Mouse (Mus musculus) forebrain, embryonic 11.5 days (tissue): Measurements from ENCODE around the gene 4933425L06Rik. TPM values are rescaled to one million over a fixed set of nuclear protein-coding genes. Genes with fewer than 3 reads are reported as not detected.

Source experiments
- ATAC-seq: fragments of 200-750 bp; cut with Nextera tagmentation; replicated peaks from 2 replicates; pipeline ENCODE4 v1.8.0; 2017; ENCODE audit warnings: moderate TSS enrichment; ENCODE audit not compliant: low FRiP score
- DNase-seq: peaks from one replicate; pipeline ENCODE4 v3.0.0-alpha.2; 2017; ENCODE audit warnings: low spot score
- H3K27ac ChIP-seq: fragments of 300-500 bp; sonication (generic); 2 replicates; pipeline ENCODE4 v1.5.1; 2014; ENCODE audit warnings: low read depth, low read length
- H3K27me3 ChIP-seq: fragments of 300-500 bp; sonication (generic); 2 replicates; pipeline ENCODE4 v1.6.1; 2014; ENCODE audit warnings: mild to moderate bottlenecking, low read length, mixed read lengths; ENCODE audit not compliant: control insufficient read depth, insufficient read depth
- H3K36me3 ChIP-seq: fragments of 300-500 bp; sonication (generic); 2 replicates; pipeline ENCODE4 v1.6.1; 2014; ENCODE audit warnings: mild to moderate bottlenecking, low read length, moderate library complexity, mixed read lengths; ENCODE audit not compliant: control insufficient read depth, insufficient read depth
- H3K4me1 ChIP-seq: fragments of 300-500 bp; sonication (generic); replicated peaks from 2 replicates; pipeline ENCODE4 v1.6.1; 2014; ENCODE audit warnings: low read length, mixed read lengths; ENCODE audit not compliant: control insufficient read depth, insufficient read depth
- H3K4me2 ChIP-seq: fragments of 300-500 bp; sonication (generic); 2 replicates; pipeline ENCODE4 v1.6.1; 2014; ENCODE audit warnings: low read depth, mild to moderate bottlenecking, low read length, moderate library complexity, mixed read lengths; ENCODE audit not compliant: severe bottlenecking
- H3K4me3 ChIP-seq: fragments of 300-500 bp; sonication (generic); 2 replicates; pipeline ENCODE4 v1.5.1; 2014; ENCODE audit warnings: low read depth, low read length
- H3K9ac ChIP-seq: fragments of 300-500 bp; sonication (generic); 2 replicates; pipeline ENCODE4 v1.6.1; 2014; ENCODE audit warnings: low read length
- H3K9me3 ChIP-seq: fragments of 300-500 bp; sonication (generic); 2 replicates; pipeline ENCODE4 v1.6.1; 2016; ENCODE audit warnings: low read length, mixed read lengths; ENCODE audit not compliant: control insufficient read depth
- WGBS: fragments of 180-500 bp; shearing (Covaris S2); extraction: QIAGEN DNeasy Blood & Tissue Kit; methylation state at CpG from one replicate; pipeline ENCODE4 v1.1.7; 2014; 5-methylcytosine and 5-hydroxymethylcytosine counted together
- polyA plus RNA-seq: library from polyadenylated mRNA; unstranded; fragments of >200 nt; fragmentation: Nextera tagmentation; extraction: Ambion mirVana; gene quantifications from 2 replicates; pipeline ENCODE4 v1.2.1, GENCODE M21; 2014

Gene 4933425L06Rik
- polyA plus RNA-seq, 1 experiment from 2014 or later = not detected

DNA sequence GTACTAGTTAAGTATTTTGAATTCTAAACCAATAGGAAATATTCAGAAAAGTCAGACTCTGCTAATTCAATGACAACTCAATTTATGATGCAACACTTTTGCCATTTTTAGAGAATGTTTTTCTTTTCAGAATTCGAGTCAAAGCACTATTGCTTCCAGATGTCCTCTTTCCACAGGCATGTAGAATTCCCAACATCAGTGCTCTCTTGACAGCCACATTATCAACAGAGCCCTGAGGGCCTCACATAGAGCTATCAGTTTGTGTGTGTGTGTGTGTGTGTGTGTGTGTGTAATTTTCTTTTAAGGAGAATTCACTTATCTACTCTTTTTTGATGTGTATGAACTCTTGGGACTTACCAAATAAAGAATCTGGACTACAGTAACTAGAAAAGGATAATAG is 64.9 kb downstream of the 4933425L06Rik start:
- no peak for DNase-seq
- WGBS = 66% methylated on average over 1 of the region's 1 CpGs

DNA sequence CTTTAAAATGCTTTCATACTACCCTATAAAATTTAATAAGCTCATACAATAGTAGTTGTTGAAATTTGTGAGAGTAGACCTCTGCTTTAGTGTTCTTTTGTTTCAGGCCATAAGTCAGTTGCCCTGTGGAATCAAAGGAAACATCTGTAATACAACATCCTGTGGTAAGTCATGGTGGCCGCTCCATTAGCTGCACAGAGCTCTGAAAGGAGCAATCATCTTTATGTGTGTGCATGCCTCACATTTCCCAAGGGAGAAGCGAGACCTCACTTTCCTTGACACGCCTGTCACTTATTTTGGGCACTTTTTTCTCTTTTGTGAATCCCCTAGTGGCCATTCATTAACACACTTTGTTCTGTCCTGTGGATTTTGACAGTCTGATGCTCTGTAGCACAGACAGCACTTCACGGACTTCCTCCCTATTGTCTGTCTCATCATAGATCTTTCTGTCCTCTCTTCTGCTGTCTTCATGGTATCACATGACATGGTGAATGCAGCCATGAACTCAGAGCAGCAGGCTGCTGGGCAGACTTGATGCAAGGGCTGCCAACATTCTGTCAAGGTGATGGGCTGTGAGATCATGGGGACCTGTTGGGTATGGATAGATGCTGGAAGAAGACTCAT is 66.0 kb downstream of the 4933425L06Rik start:
- Histone ChIP-seq H3K4me1 (no peaks in the 10 kb centered on the region), H3K9ac (no peak overlapping the region), H3K4me3 (no peak overlapping the region), H3K27me3 (no peaks in the 10 kb centered on the region), H3K4me2 (no peak overlapping the region), H3K9me3 (no peaks in the 10 kb centered on the region), H3K27ac (no peak overlapping the region; the same call in 1 of the 2 replicates), H3K36me3 (no peaks in the 10 kb centered on the region)
- 80% methylated on average over 4 of the region's 4 CpGs for WGBS
- ATAC-seq = no peak
- no peak for DNase-seq

More for the DNA sequence above, 64.9 kb downstream of the 4933425L06Rik start:
- no peak overlapping the region for H3K4me2 ChIP-seq
- H3K9ac ChIP-seq = no peak overlapping the region
- no peak overlapping the region for H3K27ac ChIP-seq
- H3K9me3 ChIP-seq = no peaks in the 10 kb centered on the region
- ATAC-seq = no peak
- H3K4me3 ChIP-seq = no peak overlapping the region
- no peaks in the 10 kb centered on the region for H3K36me3 ChIP-seq
- H3K4me1 ChIP-seq = no peaks in the 10 kb centered on the region
- no peaks in the 10 kb centered on the region for H3K27me3 ChIP-seq

DNA sequence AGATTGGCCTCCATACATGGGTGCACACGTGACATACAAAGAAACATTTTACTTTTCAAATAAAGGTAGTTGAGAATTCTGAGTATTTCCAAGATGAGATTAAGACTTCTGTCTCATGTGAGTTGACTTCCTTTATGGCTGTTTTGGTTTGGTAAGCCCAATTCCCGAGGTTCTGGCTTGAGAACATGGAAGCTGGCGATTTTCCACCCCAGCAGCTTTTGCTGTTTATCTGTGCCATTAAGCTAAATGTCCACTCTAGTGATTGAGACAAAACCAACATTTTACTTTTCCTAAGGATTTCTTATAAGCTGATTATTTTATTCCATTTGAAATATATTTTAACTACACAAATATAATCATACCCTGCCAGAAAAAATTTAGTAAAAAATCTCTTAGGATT is 68.1 kb downstream of the 4933425L06Rik start:
- Histone ChIP-seq H3K36me3 (no peaks in the 10 kb centered on the region), H3K27ac (no peak overlapping the region), H3K9me3 (no peaks in the 10 kb centered on the region), H3K9ac (no peak overlapping the region), H3K4me3 (no peak overlapping the region), H3K27me3 (no peaks in the 10 kb centered on the region), H3K4me2 (no peak overlapping the region), H3K4me1 (no peaks in the 10 kb centered on the region)
- ATAC-seq = no peak
- WGBS = 86% methylated on average over 3 of the region's 3 CpGs
- DNase-seq = no peak

DNA sequence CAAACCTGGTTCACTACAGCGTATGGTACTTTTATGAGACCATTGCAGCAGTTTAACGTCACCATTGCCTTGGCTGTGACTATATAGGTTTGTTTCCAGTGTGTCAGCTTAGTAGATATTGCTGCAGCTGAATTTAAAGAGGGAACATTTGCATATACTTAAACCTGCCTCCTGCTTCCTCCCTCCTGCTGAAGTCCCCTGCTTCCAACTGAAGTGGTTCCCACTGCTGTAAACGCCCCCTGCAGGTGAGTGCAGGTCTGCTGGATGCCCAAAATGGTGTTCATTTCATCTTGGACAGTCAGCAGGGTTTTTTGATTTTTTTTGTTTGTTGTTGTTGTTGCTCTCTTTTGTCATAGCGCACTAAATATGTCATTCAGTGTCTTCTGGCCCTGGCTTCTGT is 72.0 kb downstream of the 4933425L06Rik start:
- WGBS = 62% methylated on average over 4 of the region's 4 CpGs
- Histone ChIP-seq H3K9me3 (no peaks in the 10 kb centered on the region), H3K4me2 (no peak overlapping the region), H3K4me1 (no peaks in the 10 kb centered on the region), H3K27me3 (no peaks in the 10 kb centered on the region), H3K9ac (no peak overlapping the region), H3K4me3 (no peak overlapping the region), H3K27ac (no peak overlapping the region), H3K36me3 (no peaks in the 10 kb centered on the region)
- no peak for ATAC-seq
- no peak for DNase-seq

DNA sequence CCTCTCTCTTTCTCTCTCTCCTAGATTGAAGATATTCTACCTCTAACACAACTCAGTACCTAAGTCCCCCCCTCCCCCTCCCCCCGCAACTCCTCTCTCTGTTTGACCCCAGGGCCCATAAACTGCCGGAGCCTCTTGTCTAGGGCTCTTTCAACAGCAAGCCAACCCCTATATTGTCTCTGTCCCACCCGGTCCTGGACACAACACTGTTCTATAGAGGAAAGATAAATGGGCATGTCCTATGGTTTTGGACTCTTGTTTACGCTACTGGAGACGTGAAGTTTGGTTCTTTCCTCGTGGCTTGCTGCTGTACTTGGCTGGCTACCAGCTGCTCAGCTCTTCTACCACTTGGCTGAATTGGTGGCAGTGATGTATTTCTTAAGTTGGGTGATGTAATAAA is 83.5 kb downstream of the 4933425L06Rik start:
- no peak overlapping the region for H3K4me2 ChIP-seq
- no peaks in the 10 kb centered on the region for H3K4me1 ChIP-seq
- no peak overlapping the region for H3K4me3 ChIP-seq
- no peaks in the 10 kb centered on the region for H3K9me3 ChIP-seq
- no peak overlapping the region for H3K9ac ChIP-seq
- ATAC-seq (no peak), DNase-seq (no peak)
- no peaks in the 10 kb centered on the region for H3K27me3 ChIP-seq
- H3K27ac ChIP-seq = no peak overlapping the region
- WGBS = 83% methylated on average over 6 of the region's 6 CpGs
- H3K36me3 ChIP-seq = no peaks in the 10 kb centered on the region

Other genes starting within 250 kb of the 4933425L06Rik start
- 0.43 and 0.80 TPM in 2 replicates for gene Shisal2b, start 218.2 kb upstream of the 4933425L06Rik start, polyA plus RNA-seq
- 1.4 and 1.6 TPM in 2 replicates for gene Rgs7bp, start 27.2 kb upstream of the 4933425L06Rik start, polyA plus RNA-seq
- 10.7 and 11.3 TPM in 2 replicates for gene Rnf180, start 212.7 kb downstream of the 4933425L06Rik start, polyA plus RNA-seq